Mouse (Mus musculus): ENCODE measurements around the gene Iqce.

The Iqce gene

GRCm38 (mm10) chr5:140702103-140702513, at the start of gene Iqce:
Iqce (minus strand) TSS chr5:140702378.
- DNase-seq (ENCODE audit: low spot score in 2 of 2) = peak; percentile 90 to 95

- DNase-seq (ENCODE audit: low spot score in 2 of 2) = no peak
Observed at GRCm38 (mm10) chr5:140750925-140751324, 48.7 kb upstream of the Iqce start.

GRCm38 (mm10) chr5:140749062-140749875, 47.1 kb upstream of the Iqce start:
- peak; percentile 58 to 66 for DNase-seq (ENCODE audit: low spot score in 2 of 2)

GRCm38 (mm10) chr5:140748425-140748824, 46.2 kb upstream of the Iqce start:
- peak in 1 of 2 experiments; percentile 29 for DNase-seq (ENCODE audit: low spot score in 2 of 2)

GRCm38 (mm10) chr5:140743706-140744131, 41.5 kb upstream of the Iqce start:
- no peak for DNase-seq (ENCODE audit: low spot score in 2 of 2)

- DNase-seq (ENCODE audit: low spot score in 2 of 2) = no peak
Observed at GRCm38 (mm10) chr5:140741877-140742276, 39.7 kb upstream of the Iqce start.

- no peak for DNase-seq (ENCODE audit: low spot score in 2 of 2)
Observed at GRCm38 (mm10) chr5:140741040-140741439, 38.9 kb upstream of the Iqce start.

- no peak for DNase-seq (ENCODE audit: low spot score in 2 of 2)
Observed at GRCm38 (mm10) chr5:140739813-140740212, 37.6 kb upstream of the Iqce start.

- DNase-seq (ENCODE audit: low spot score in 2 of 2) = no peak
Observed at GRCm38 (mm10) chr5:140736166-140736565, 34.0 kb upstream of the Iqce start.

- DNase-seq (ENCODE audit: low spot score in 2 of 2) = peak in 1 of 2 experiments; percentile 15
Observed at GRCm38 (mm10) chr5:140735297-140735696, 33.1 kb upstream of the Iqce start.

GRCm38 (mm10) chr5:140733336-140733735, 31.2 kb upstream of the Iqce start:
- DNase-seq (ENCODE audit: low spot score in 2 of 2) = no peak

- DNase-seq (ENCODE audit: low spot score in 2 of 2) = no peak
Observed at GRCm38 (mm10) chr5:140732195-140732594, 30.0 kb upstream of the Iqce start.

- DNase-seq (ENCODE audit: low spot score in 2 of 2) = no peak
Observed at GRCm38 (mm10) chr5:140731040-140731797, 29.0 kb upstream of the Iqce start.

GRCm38 (mm10) chr5:140726946-140727740, 25.0 kb upstream of the Iqce start:
- DNase-seq (ENCODE audit: low spot score in 2 of 2) = no peak

- DNase-seq (ENCODE audit: low spot score in 2 of 2) = no peak
Observed at GRCm38 (mm10) chr5:140726062-140726839, 24.1 kb upstream of the Iqce start.

- DNase-seq (ENCODE audit: low spot score in 2 of 2) = no peak
Observed at GRCm38 (mm10) chr5:140723822-140724221, 21.6 kb upstream of the Iqce start, which contains the start of gene Amz1. Amz1 (plus strand) TSS chr5:140724127.

GRCm38 (mm10) chr5:140722121-140722520, 19.9 kb upstream of the Iqce start:
- no peak for DNase-seq (ENCODE audit: low spot score in 2 of 2)

- no peak for DNase-seq (ENCODE audit: low spot score in 2 of 2)
Observed at GRCm38 (mm10) chr5:140720773-140721172, 18.6 kb upstream of the Iqce start.

- DNase-seq (ENCODE audit: low spot score in 2 of 2) = no peak
Observed at GRCm38 (mm10) chr5:140711040-140711439, 8.9 kb upstream of the Iqce start.

GRCm38 (mm10) chr5:140710315-140710714, 8.1 kb upstream of the Iqce start:
- no peak for DNase-seq (ENCODE audit: low spot score in 2 of 2)

Data from urinary bladder, postnatal 36 days (tissue).